8 mouse cellular contexts compared by ENCODE assay signal in the genomic region with DNA sequence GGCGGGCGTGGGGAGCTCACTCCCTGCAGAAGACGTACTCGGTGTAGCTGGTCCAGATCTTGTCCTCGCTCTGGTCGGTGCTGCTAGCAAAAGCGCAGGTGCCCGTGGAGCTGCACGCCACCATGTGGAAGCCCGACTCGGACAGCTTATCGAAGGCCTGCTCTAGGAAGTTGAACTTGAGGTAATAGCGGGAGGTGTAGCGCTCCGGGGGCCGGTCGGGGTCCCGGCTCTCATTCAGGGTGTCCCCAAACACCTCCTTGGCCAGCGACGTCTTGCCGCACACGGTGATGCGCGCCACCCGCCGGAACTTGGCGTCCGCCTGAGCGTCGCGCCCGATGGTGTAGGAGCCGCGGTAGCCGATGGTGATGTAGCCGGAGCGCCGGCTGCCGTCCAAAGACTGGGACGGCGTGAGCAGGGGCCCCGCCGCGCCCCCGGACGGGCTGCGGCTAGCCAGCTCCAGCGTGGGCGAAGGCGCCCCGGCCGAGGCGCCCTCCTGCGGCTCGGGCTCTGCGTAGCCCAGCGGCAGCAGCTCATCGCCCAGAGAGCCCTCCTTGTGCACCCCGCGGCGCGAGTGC. TPM values are rescaled to one million over a fixed set of nuclear protein-coding genes. Genes with fewer than 3 reads are reported as not detected.
A peak's percentile ranks its signal among the peaks of the same experiment; 100 is the strongest.
DNase-seq lines count a peak whose midpoint lies in the region; ATAC-seq lines count a peak whose summit lies in the region.

No protein-coding gene starts in this region.

- DNase-seq in adrenal gland, adult 2 months: peak; percentile 81
- DNase-seq in embryo, embryonic 10.5 days (ENCODE audit: low spot score): peak; percentile 73
- DNase-seq in gastrocnemius, postnatal 4 days (ENCODE audit: low spot score in 2 of 2): peak; percentile 40 to 70
- DNase-seq in left cerebral cortex, postnatal 4 days: peak; percentile 81
- peak; percentile 51 for DNase-seq in mesoderm, embryonic 11.5 days (ENCODE audit: low read depth, low spot score)
- peak; percentile 67 to 68 for DNase-seq in right cerebral cortex, postnatal 36 days (ENCODE audit: low spot score in 2 of 2)
- no peak for DNase-seq in adipocyte (ENCODE audit: low spot score)

- intact Hi-C loops in left cerebral cortex, postnatal 4 days (cut with DNase I): loop anchor here (2.0 to 5.0 kb wide), 5 partner anchors 174 to 1035 kb away; no protein-coding TSS in a partner anchor

- H3K27me3 ChIP-seq in intestine, embryonic 15.5 days (replicated peaks): no peaks in the 10 kb centered on the region

- WGBS in intestine, embryonic 15.5 days: 1% methylated on average over 61 of the region's 62 CpGs

- no peaks in the 10 kb centered on the region for H3K9me3 ChIP-seq in intestine, embryonic 15.5 days

- peak overlapping the region; percentile 89 for H3K27ac ChIP-seq in intestine, embryonic 15.5 days

- H3K36me3 ChIP-seq in intestine, embryonic 15.5 days: no peaks in the 10 kb centered on the region

- peak overlapping the region; percentile 97 for H3K4me2 ChIP-seq in intestine, embryonic 15.5 days (replicated peaks)

- no peaks in the 10 kb centered on the region; the same call in 1 of the 2 replicates for H3K4me1 ChIP-seq in intestine, embryonic 15.5 days (replicated peaks)

- peak; percentile 27; the same call in 1 of the 2 replicates for ATAC-seq in intestine, embryonic 15.5 days

- H3K9ac ChIP-seq in intestine, embryonic 15.5 days: peak overlapping the region; percentile 78

- H3K4me3 ChIP-seq in intestine, embryonic 15.5 days (replicated peaks): peak overlapping the region; percentile 71

RNA-seq across cellular contexts. Expression of gene Kctd12, which starts 0.9 kb away (rescaled TPM):
- total RNA-seq in adrenal gland, adult 2 months (2021): 10 to 100 TPM; 29.3 to 33.3 TPM
- polyA plus RNA-seq in adrenal gland, adult 2 months (2012; rRNA removed): 35.9 and 38.5 TPM in 2 replicates
- 10 to 100 TPM; 67.3 to 69.7 TPM for total RNA-seq in gastrocnemius, postnatal 4 days (2021)
- polyA plus RNA-seq in intestine, embryonic 15.5 days (2015; fragmentation: Nextera tagmentation; extraction: Ambion mirVana): 10.2 and 11.9 TPM in 2 replicates
- 10 to 100 TPM; 82.4 to 86.7 TPM for total RNA-seq in left cerebral cortex, postnatal 4 days (2021)
